ENCODE assay signal across 8 mouse cellular contexts in the genomic region with DNA sequence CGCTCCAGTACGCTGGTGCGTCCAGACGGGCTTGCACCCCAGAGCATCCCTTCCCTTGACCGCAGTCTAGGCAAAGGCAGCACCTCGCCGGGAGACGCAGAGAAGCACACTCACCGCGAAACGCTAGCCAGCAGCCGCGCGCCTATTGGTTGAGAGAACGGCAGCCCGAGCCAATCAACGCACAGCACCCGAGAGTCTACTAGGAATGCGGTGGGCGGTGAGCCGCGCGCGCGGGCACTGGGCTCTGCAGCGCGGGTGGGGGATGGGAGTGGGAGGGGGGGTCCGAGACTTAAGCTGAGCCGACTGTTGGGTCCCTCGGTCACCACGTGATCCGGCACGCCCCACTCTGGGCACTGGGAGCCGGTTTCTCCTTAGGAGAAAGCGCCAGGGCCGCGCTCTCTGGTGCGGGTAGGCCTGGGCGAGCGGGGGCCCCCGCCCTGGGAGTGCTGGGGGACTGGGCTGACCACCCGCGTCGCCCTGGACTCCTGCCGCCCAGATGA. TPM values are rescaled to one million over a fixed set of nuclear protein-coding genes. Genes with fewer than 3 reads are reported as not detected.
DNase-seq lines count a peak whose midpoint lies in the region; ATAC-seq lines count a peak whose summit lies in the region.

No protein-coding gene starts in this region.

- peak overlapping the region; percentile 80 to 90 for H3K27ac ChIP-seq in heart, embryonic 14.5 days (replicated peaks in 1 of 2; ENCODE audit: control insufficient read depth in 1 of 2, insufficient read depth in 1 of 2, low read depth in 2 of 2, low read length in 2 of 2)
- H3K27ac ChIP-seq in liver, embryonic 11.5 days (ENCODE audit: low read depth, low read length): peak overlapping the region; percentile 73
- peak overlapping the region; percentile 78 for H3K27ac ChIP-seq in stomach, embryonic 15.5 days

- peak; percentile 76 for ATAC-seq in CD4-positive, CD25-positive, alpha-beta regulatory T cell, adult 4 months
- ATAC-seq in heart, embryonic 14.5 days (ENCODE audit: insufficient number of reproducible peaks, insufficient read depth, low FRiP score, low read depth): peak; percentile 84
- peak; percentile 88 for ATAC-seq in liver, embryonic 11.5 days (replicated peaks; ENCODE audit: low FRiP score)
- peak; percentile 91 for ATAC-seq in stomach, embryonic 15.5 days (ENCODE audit: insufficient read depth, low FRiP score, low read depth)

- peak; percentile 55 for DNase-seq in c-Kit-negative CD71-positive TER-119-positive erythroid progenitor cells, embryonic 14.5 days (ENCODE audit: low read depth, low spot score)
- DNase-seq in fibroblast of lung, adult 2 months (ENCODE audit: low read depth): peak; percentile 81
- DNase-seq in kidney, postnatal 10 days: peak; percentile 97
- peak; percentile 91 for DNase-seq in liver, embryonic 11.5 days (ENCODE audit: low spot score)
- peak; percentile 97 for DNase-seq in neural tube, embryonic 10.5 days (ENCODE audit: extremely low spot score, low spot score)

- peak overlapping the region; percentile 38 to 41 for H3K4me3 ChIP-seq in heart, embryonic 14.5 days (ENCODE audit: control insufficient read depth in 1 of 2, insufficient read depth in 1 of 2, low read depth in 1 of 2, low read length in 2 of 2)
- H3K4me3 ChIP-seq in liver, embryonic 11.5 days (ENCODE audit: low read depth, low read length): peak overlapping the region; percentile 55
- peak overlapping the region; percentile 41 for H3K4me3 ChIP-seq in stomach, embryonic 15.5 days (replicated peaks)

- H3K36me3 ChIP-seq in heart, embryonic 14.5 days (ENCODE audit: control insufficient read depth, insufficient read depth, low read length): no peaks in the 10 kb centered on the region
- H3K36me3 ChIP-seq in liver, embryonic 11.5 days (ENCODE audit: control insufficient read depth, insufficient read depth, low read length): no peaks in the 10 kb centered on the region
- no peaks in the 10 kb centered on the region for H3K36me3 ChIP-seq in stomach, embryonic 15.5 days

- WGBS in heart, embryonic 14.5 days: 0% methylated on average over 41 of the region's 45 CpGs
- 2% methylated on average over 45 of the region's 45 CpGs for WGBS in liver, embryonic 11.5 days
- under 1% methylated on average over 45 of the region's 45 CpGs for WGBS in stomach, embryonic 15.5 days

- peaks cover 35 to 45% of the 10 kb centered on the region in 2 experiments for H3K4me1 ChIP-seq in heart, embryonic 14.5 days (ENCODE audit: control insufficient read depth in 2 of 2, insufficient read depth in 2 of 2, low read length in 2 of 2)
- peaks cover 35% of the 10 kb centered on the region for H3K4me1 ChIP-seq in liver, embryonic 11.5 days (replicated peaks; ENCODE audit: control insufficient read depth, insufficient read depth, low read length)
- peaks cover 51% of the 10 kb centered on the region for H3K4me1 ChIP-seq in stomach, embryonic 15.5 days

- H3K27me3 ChIP-seq in heart, embryonic 14.5 days (ENCODE audit: control insufficient read depth, insufficient read depth, low read length): no peaks in the 10 kb centered on the region
- H3K27me3 ChIP-seq in liver, embryonic 11.5 days (replicated peaks; ENCODE audit: control insufficient read depth, insufficient read depth, low read length): no peaks in the 10 kb centered on the region
- H3K27me3 ChIP-seq in stomach, embryonic 15.5 days (replicated peaks): no peaks in the 10 kb centered on the region

- H3K4me2 ChIP-seq in heart, embryonic 14.5 days (ENCODE audit: low read length): peak overlapping the region; percentile 71
- peak overlapping the region; percentile 93 for H3K4me2 ChIP-seq in liver, embryonic 11.5 days
- peak overlapping the region; percentile 75 for H3K4me2 ChIP-seq in stomach, embryonic 15.5 days

- no peaks in the 10 kb centered on the region for H3K9me3 ChIP-seq in heart, embryonic 14.5 days (ENCODE audit: control insufficient read depth, low read length)
- H3K9me3 ChIP-seq in liver, embryonic 11.5 days (ENCODE audit: control insufficient read depth, low read length): no peaks in the 10 kb centered on the region
- no peaks in the 10 kb centered on the region for H3K9me3 ChIP-seq in stomach, embryonic 15.5 days

- H3K9ac ChIP-seq in heart, embryonic 14.5 days (ENCODE audit: low read length): peak overlapping the region; percentile 77
- H3K9ac ChIP-seq in liver, embryonic 11.5 days (ENCODE audit: low read depth, low read length): peak overlapping the region; percentile 79
- peak overlapping the region; percentile 21 for H3K9ac ChIP-seq in stomach, embryonic 15.5 days

RNA-seq across cellular contexts. Expression of a gene that starts 37.5 kb away (rescaled TPM):
- 1,000 to 10,000 TPM; 2,387 to 3,192 TPM for polyA plus RNA-seq in CD4-positive, CD25-positive, alpha-beta regulatory T cell, adult 4 months (2017; shearing (Covaris generic))
- 979 and 1,136 TPM in 2 replicates for polyA plus RNA-seq in heart, embryonic 14.5 days (2014; fragmentation: Nextera tagmentation; extraction: Ambion mirVana)
- polyA plus RNA-seq in liver, embryonic 11.5 days (2014; fragmentation: Nextera tagmentation; extraction: Ambion mirVana): 1,592 and 1,704 TPM in 2 replicates
- 2,501 and 2,557 TPM in 2 replicates for polyA plus RNA-seq in stomach, embryonic 15.5 days (2015; fragmentation: Nextera tagmentation; extraction: Ambion mirVana)

RNA-seq across cellular contexts. Expression of a gene that starts 50.5 kb away (rescaled TPM):
- under 1 TPM; 0.67 to 0.99 TPM for polyA plus RNA-seq in CD4-positive, CD25-positive, alpha-beta regulatory T cell, adult 4 months (2017; shearing (Covaris generic))
- polyA plus RNA-seq in heart, embryonic 14.5 days (2014; fragmentation: Nextera tagmentation; extraction: Ambion mirVana): 0.62 and 1.1 TPM in 2 replicates
- polyA plus RNA-seq in liver, embryonic 11.5 days (2014; fragmentation: Nextera tagmentation; extraction: Ambion mirVana): 0.29 TPM in 1 of 2 replicates, not detected in the other
- polyA plus RNA-seq in stomach, embryonic 15.5 days (2015; fragmentation: Nextera tagmentation; extraction: Ambion mirVana): 0.49 and 0.85 TPM in 2 replicates

Comparison
In these comparisons a context has a peak if more than half of its experiments do, and no peak if none do; other contexts are left out.
1. Peak in every context shown above with its lines: DNase-seq, ATAC-seq, H3K4me3 ChIP-seq and H3K27ac ChIP-seq.
2. H3K9ac ChIP-seq: peak in every context shown above with its lines; median percentile 79 in liver, embryonic 11.5 days; 77 in heart, embryonic 14.5 days; 21 in stomach, embryonic 15.5 days.